Mouse (Mus musculus) heart, embryonic 12.5 days (tissue): ENCODE results near the gene Cacna1a. TPM values are rescaled to one million over a fixed set of nuclear protein-coding genes. Genes with fewer than 3 reads are reported as not detected.
"Not testable (repeated sequence)": the region's sequence is repeated elsewhere in the genome, so short reads cannot be mapped to it uniquely, and the experiment has no call there.

Experiments
- ATAC-seq: fragments of 200-750 bp; cut with Nextera tagmentation; 2 replicates; pipeline ENCODE4 v1.8.0; 2017; ENCODE audit warnings: moderate TSS enrichment, moderate library complexity; ENCODE audit not compliant: insufficient number of reproducible peaks, low FRiP score
- H3K27ac ChIP-seq: fragments of 300-500 bp; sonication (generic); 2 replicates; pipeline ENCODE4 v1.5.1; 2016; ENCODE audit warnings: mild to moderate bottlenecking, moderate library complexity; ENCODE audit not compliant: poor library complexity, severe bottlenecking
- H3K27me3 ChIP-seq: fragments of 300-500 bp; sonication (generic); replicated peaks from 2 replicates; pipeline ENCODE4 v1.6.1; 2016; ENCODE audit warnings: mild to moderate bottlenecking, moderate library complexity
- H3K36me3 ChIP-seq: fragments of 300-500 bp; sonication (generic); 2 replicates; pipeline ENCODE4 v1.6.1; 2016; ENCODE audit warnings: mild to moderate bottlenecking, moderate library complexity
- H3K4me1 ChIP-seq: fragments of 300-500 bp; sonication (generic); replicated peaks from 2 replicates; pipeline ENCODE4 v1.6.1; 2016; ENCODE audit warnings: mild to moderate bottlenecking
- H3K4me2 ChIP-seq: fragments of 300-500 bp; sonication (generic); 2 replicates; pipeline ENCODE4 v1.6.1; 2016; ENCODE audit warnings: mild to moderate bottlenecking, moderate library complexity
- H3K4me3 ChIP-seq: fragments of 300-500 bp; sonication (generic); 2 replicates; pipeline ENCODE4 v1.5.1; 2016; ENCODE audit warnings: mild to moderate bottlenecking
- H3K9ac ChIP-seq: fragments of 300-500 bp; sonication (generic); 2 replicates; pipeline ENCODE4 v1.6.1; 2016; ENCODE audit warnings: mild to moderate bottlenecking, moderate library complexity
- H3K9me3 ChIP-seq: fragments of 300-500 bp; sonication (generic); replicated peaks from 2 replicates; pipeline ENCODE4 v1.6.1; 2016; ENCODE audit warnings: mild to moderate bottlenecking, moderate library complexity
- WGBS: fragments of 180-500 bp; shearing (Covaris S2); methylation state at CpG from one replicate; pipeline ENCODE4 v1.1.7; 2016; 5-methylcytosine and 5-hydroxymethylcytosine counted together
- polyA plus RNA-seq: library from polyadenylated mRNA; unstranded; fragments of >200 nt; fragmentation: Nextera tagmentation; extraction: Ambion mirVana; gene quantifications from 2 replicates; pipeline ENCODE4 v1.2.1, GENCODE M21; 2016

Gene Cacna1a
- polyA plus RNA-seq, 1 experiment from 2014 or later = 9.2 TPM

GRCm38 (mm10) chr8:84509764-84510163 lies 121.5 kb downstream of the Cacna1a start:
- H3K27me3 ChIP-seq, ATAC-seq, H3K9ac ChIP-seq, H3K27ac ChIP-seq, H3K36me3 ChIP-seq, H3K9me3 ChIP-seq, H3K4me2 ChIP-seq, H3K4me3 ChIP-seq: not testable (repeated sequence)
- WGBS = 86% methylated on average over 6 of the region's 6 CpGs
- H3K4me1 ChIP-seq = peaks cover 18% of the 10 kb centered on the region

GRCm38 (mm10) chr8:84511621-84512020 lies 123.4 kb downstream of the Cacna1a start:
- Histone ChIP-seq H3K9ac (no peak overlapping the region), H3K4me2 (no peak overlapping the region), H3K9me3 (no peaks in the 10 kb centered on the region), H3K4me1 (peaks cover 12% of the 10 kb centered on the region), H3K27ac (no peak overlapping the region), H3K4me3 (no peak overlapping the region), H3K36me3 (no peaks in the 10 kb centered on the region), H3K27me3 (no peaks in the 10 kb centered on the region)
- ATAC-seq = no peak
- WGBS = 65% methylated on average over 13 of the region's 13 CpGs

GRCm38 (mm10) chr8:84513765-84514164 lies 125.5 kb downstream of the Cacna1a start:
- no peak for ATAC-seq
- Histone ChIP-seq H3K4me1 (no peaks in the 10 kb centered on the region), H3K27ac (no peak overlapping the region), H3K4me2 (no peak overlapping the region), H3K36me3 (no peaks in the 10 kb centered on the region), H3K27me3 (no peaks in the 10 kb centered on the region), H3K9ac (no peak overlapping the region), H3K9me3 (no peaks in the 10 kb centered on the region), H3K4me3 (no peak overlapping the region)
- WGBS = 19% methylated on average over 2 of the region's 2 CpGs

GRCm38 (mm10) chr8:84518180-84518579 lies 129.9 kb downstream of the Cacna1a start:
- 58% methylated on average over 2 of the region's 2 CpGs for WGBS
- Histone ChIP-seq H3K9me3 (no peaks in the 10 kb centered on the region), H3K9ac (no peak overlapping the region), H3K36me3 (no peaks in the 10 kb centered on the region), H3K27ac (no peak overlapping the region), H3K4me2 (no peak overlapping the region), H3K4me3 (no peak overlapping the region), H3K4me1 (peaks cover 9% of the 10 kb centered on the region; the same call in 1 of the 2 replicates), H3K27me3 (no peaks in the 10 kb centered on the region)
- ATAC-seq = no peak

- 80% methylated on average over 6 of the region's 6 CpGs for WGBS
- Histone ChIP-seq H3K9ac (no peak overlapping the region), H3K4me1 (peaks cover 9% of the 10 kb centered on the region; the same call in 1 of the 2 replicates), H3K36me3 (no peaks in the 10 kb centered on the region), H3K27ac (no peak overlapping the region), H3K4me3 (no peak overlapping the region), H3K27me3 (no peaks in the 10 kb centered on the region), H3K9me3 (no peaks in the 10 kb centered on the region), H3K4me2 (no peak overlapping the region)
- no peak for ATAC-seq
These were observed 130.5 kb downstream of the Cacna1a start for GRCm38 (mm10) chr8:84518720-84519119.

- H3K4me2 ChIP-seq = peak overlapping the region; percentile 20
- H3K27me3 ChIP-seq = no peaks in the 10 kb centered on the region
- peaks cover 9% of the 10 kb centered on the region; the same call in 1 of the 2 replicates for H3K4me1 ChIP-seq
- no peak overlapping the region for H3K9ac ChIP-seq
- H3K36me3 ChIP-seq = no peaks in the 10 kb centered on the region
- ATAC-seq = no peak
- no peak overlapping the region for H3K4me3 ChIP-seq
- 47% methylated on average over 17 of the region's 17 CpGs for WGBS
- no peaks in the 10 kb centered on the region for H3K9me3 ChIP-seq
- no peak overlapping the region for H3K27ac ChIP-seq
These were observed 131.8 kb downstream of the Cacna1a start for GRCm38 (mm10) chr8:84519767-84520626.

GRCm38 (mm10) chr8:84520999-84521398 lies 132.8 kb downstream of the Cacna1a start:
- H3K9me3 ChIP-seq = 0 out of 2 replicates have a peak, but pooled peaks cover 3% of the 10 kb centered on the region
- H3K27ac ChIP-seq = no peak overlapping the region
- H3K4me1 ChIP-seq = peaks cover 9% of the 10 kb centered on the region; the same call in 1 of the 2 replicates
- no peak for ATAC-seq
- no peak overlapping the region for H3K4me3 ChIP-seq
- H3K27me3 ChIP-seq = no peaks in the 10 kb centered on the region
- WGBS = 52% methylated on average over 2 of the region's 2 CpGs
- no peak overlapping the region for H3K4me2 ChIP-seq
- no peak overlapping the region for H3K9ac ChIP-seq
- no peaks in the 10 kb centered on the region for H3K36me3 ChIP-seq

GRCm38 (mm10) chr8:84528036-84528435 lies 139.8 kb downstream of the Cacna1a start:
- peaks cover 13% of the 10 kb centered on the region; the same call in 1 of the 2 replicates for H3K4me1 ChIP-seq
- H3K27ac ChIP-seq = no peak overlapping the region
- H3K4me2 ChIP-seq = no peak overlapping the region
- ATAC-seq = no peak
- 0 out of 2 replicates have a peak, but pooled peaks cover 7% of the 10 kb centered on the region for H3K9me3 ChIP-seq
- WGBS = 80% methylated on average over 7 of the region's 7 CpGs
- H3K27me3 ChIP-seq = no peaks in the 10 kb centered on the region
- H3K4me3 ChIP-seq = no peak overlapping the region
- no peaks in the 10 kb centered on the region for H3K36me3 ChIP-seq
- H3K9ac ChIP-seq = no peak overlapping the region

GRCm38 (mm10) chr8:84529548-84529947 lies 141.3 kb downstream of the Cacna1a start:
- Histone ChIP-seq H3K4me3 (no peak overlapping the region), H3K27ac (no peak overlapping the region), H3K9me3 (0 out of 2 replicates have a peak, but pooled peaks cover 7% of the 10 kb centered on the region), H3K27me3 (no peaks in the 10 kb centered on the region), H3K4me2 (no peak overlapping the region), H3K36me3 (no peaks in the 10 kb centered on the region), H3K9ac (no peak overlapping the region), H3K4me1 (peaks cover 13% of the 10 kb centered on the region; the same call in 1 of the 2 replicates)
- no peak for ATAC-seq
- 27% methylated on average over 4 of the region's 4 CpGs for WGBS

- no peak overlapping the region for H3K4me2 ChIP-seq
- H3K4me1 ChIP-seq = peaks cover 13% of the 10 kb centered on the region; the same call in 1 of the 2 replicates
- no peak overlapping the region for H3K9ac ChIP-seq
- 0 out of 2 replicates have a peak, but pooled peaks cover 3% of the 10 kb centered on the region for H3K9me3 ChIP-seq
- no peak for ATAC-seq
- H3K36me3 ChIP-seq = no peaks in the 10 kb centered on the region
- H3K27me3 ChIP-seq = no peaks in the 10 kb centered on the region
- 75% methylated on average over 1 of the region's 1 CpGs for WGBS
- no peak overlapping the region for H3K4me3 ChIP-seq
- H3K27ac ChIP-seq = no peak overlapping the region
These were observed 144.5 kb downstream of the Cacna1a start for GRCm38 (mm10) chr8:84532725-84533124.

GRCm38 (mm10) chr8:84533341-84533740 lies 145.1 kb downstream of the Cacna1a start:
- no peak for ATAC-seq
- Histone ChIP-seq H3K27me3 (no peaks in the 10 kb centered on the region), H3K27ac (no peak overlapping the region), H3K4me2 (no peak overlapping the region), H3K4me3 (no peak overlapping the region), H3K36me3 (no peaks in the 10 kb centered on the region), H3K9me3 (0 out of 2 replicates have a peak, but pooled peaks cover 3% of the 10 kb centered on the region), H3K4me1 (peaks cover 13% of the 10 kb centered on the region; the same call in 1 of the 2 replicates), H3K9ac (no peak overlapping the region)
- 70% methylated on average over 4 of the region's 4 CpGs for WGBS
